Mouse (Mus musculus) heart, adult 2 months (tissue): ENCODE measurements around the gene Parn. TPM values are rescaled to one million over a fixed set of nuclear protein-coding genes. Genes with fewer than 3 reads are reported as not detected.

ENCODE experiments used
- DNase-seq, 2 experiments: peaks; one replicate each; pipeline ENCODE4 v3.0.0; 2021
- H3K27ac ChIP-seq: fragments of 200-600 bp; 2 replicates; pipeline ENCODE4 v1.8.1; 2022
- H3K27me3 ChIP-seq: fragments of 200-500 bp; 2 replicates; pipeline ENCODE4 v1.6.1; 2012; ENCODE audit warnings: mild to moderate bottlenecking, low read length, inconsistent platforms, mixed read lengths; ENCODE audit not compliant: control insufficient read depth, insufficient read depth
- H3K36me3 ChIP-seq: fragments of 200-500 bp; 2 replicates; pipeline ENCODE4 v1.6.1; 2012; ENCODE audit warnings: low read length, inconsistent platforms; ENCODE audit not compliant: control insufficient read depth, insufficient read depth
- H3K4me1 ChIP-seq: fragments of 200-500 bp; 2 replicates; pipeline ENCODE4 v1.6.1; 2011; ENCODE audit warnings: low read length; ENCODE audit not compliant: control insufficient read depth, insufficient read depth
- H3K4me3 ChIP-seq: fragments of 200-600 bp; 2 replicates; pipeline ENCODE4 v1.8.1; 2022
- H3K79me2 ChIP-seq: fragments of 200-500 bp; replicated peaks from 2 replicates; pipeline ENCODE4 v1.6.1; 2012; ENCODE audit warnings: mild to moderate bottlenecking, inconsistent platforms, low read length, moderate library complexity, mixed read lengths; ENCODE audit not compliant: control insufficient read depth, insufficient read depth
- H3K9ac ChIP-seq: fragments of 200-500 bp; 2 replicates; pipeline ENCODE4 v1.6.1; 2012; ENCODE audit warnings: low read depth, mild to moderate bottlenecking, control low read depth, inconsistent platforms, low read length, mixed read lengths
- CTCF ChIP-seq: fragments of 200-600 bp; IDR thresholded peaks from 2 replicates; pipeline ENCODE4 v1.8.1; 2022; ENCODE audit warnings: antibody characterized with exemption, mild to moderate bottlenecking, moderate library complexity
- EP300 ChIP-seq: fragments of 200-500 bp; IDR thresholded peaks from 2 replicates; pipeline ENCODE4 v1.6.1; 2011; ENCODE audit warnings: low read depth, low read length, control low read depth; ENCODE audit not compliant: insufficient read depth
- POLR2A ChIP-seq: fragments of 200-500 bp; IDR thresholded peaks from 2 replicates; pipeline ENCODE4 v1.6.1; 2011; ENCODE audit warnings: mild to moderate bottlenecking, low read depth, low read length, control low read depth; ENCODE audit not compliant: insufficient read depth
- WGBS: fragments of 180-500 bp; shearing (Covaris S2); methylation state at CpG from one replicate; pipeline ENCODE4 v1.1.7; 2018; 5-methylcytosine and 5-hydroxymethylcytosine counted together
- intact Hi-C: fragments of 180-260 bp; cut with DNase I; formaldehyde crosslinking; loops from one replicate; pipeline ENCODE4 v1.15.1; 2025
- polyA plus RNA-seq: library from polyadenylated mRNA; depleted of rRNA; stranded (reverse); fragments of >200 nt; gene quantifications from 2 replicates; pipeline ENCODE4 v1.2.3, GENCODE M21; 2012
- total RNA-seq, 2 experiments: library from RNA; stranded (reverse); gene quantifications; 2 replicates each; pipeline ENCODE4 v1.2.3; 2021

The Parn gene
- total and polyA plus RNA-seq, 3 experiments, result 7.3 to 9.1 (median 8.9) TPM

DNA sequence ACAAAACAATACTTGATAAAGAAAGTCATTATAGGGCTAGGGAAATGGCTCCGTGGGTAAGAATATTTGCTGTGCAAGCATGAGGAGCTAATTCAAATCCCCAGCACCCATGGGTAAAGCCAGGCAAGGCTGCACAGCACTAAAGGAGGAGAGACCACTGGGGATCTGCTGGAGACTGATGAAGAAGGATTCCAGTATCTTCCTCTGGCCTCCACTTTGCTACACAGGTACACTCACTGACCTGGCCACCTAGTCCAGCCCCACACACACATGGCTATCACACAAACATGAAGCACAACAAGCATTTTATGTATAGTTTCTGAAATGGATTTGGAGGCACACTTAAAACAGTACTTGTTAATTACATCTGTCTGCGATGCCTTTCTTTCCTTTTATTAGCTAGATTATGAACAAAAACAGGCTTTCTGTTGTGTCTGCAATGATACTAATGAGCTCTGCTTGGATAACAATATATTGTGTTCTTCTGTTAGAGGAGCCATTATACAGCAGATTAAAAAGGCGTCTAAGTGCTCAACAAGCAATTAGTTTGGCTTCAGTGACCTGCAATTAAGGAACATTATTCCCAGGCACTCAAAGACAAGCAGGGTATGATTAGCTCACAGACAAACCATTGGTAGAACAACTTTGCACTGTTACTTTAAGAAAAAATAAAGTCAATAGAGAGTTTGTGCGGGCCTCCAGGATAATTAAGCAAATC, 59.8 kb downstream of the Parn start:
- no peak for DNase-seq
- no peak overlapping the region for H3K9ac ChIP-seq
- TF ChIP-seq POLR2A (no peak), EP300 (no peak)
- H3K79me2 ChIP-seq, result no peaks in the 10 kb centered on the region
- H3K4me1 ChIP-seq, result peaks cover 3% of the 10 kb centered on the region; the same call in 1 of the 2 replicates
- H3K4me3 ChIP-seq, result no peak overlapping the region
- no peaks in the 10 kb centered on the region for H3K27me3 ChIP-seq
- intact Hi-C loops, result no loop called here
- 89% methylated on average over 4 of the region's 4 CpGs for whole genome bisulfite sequencing
- no peaks in the 10 kb centered on the region for H3K36me3 ChIP-seq
- H3K27ac ChIP-seq, result no peak overlapping the region

DNA sequence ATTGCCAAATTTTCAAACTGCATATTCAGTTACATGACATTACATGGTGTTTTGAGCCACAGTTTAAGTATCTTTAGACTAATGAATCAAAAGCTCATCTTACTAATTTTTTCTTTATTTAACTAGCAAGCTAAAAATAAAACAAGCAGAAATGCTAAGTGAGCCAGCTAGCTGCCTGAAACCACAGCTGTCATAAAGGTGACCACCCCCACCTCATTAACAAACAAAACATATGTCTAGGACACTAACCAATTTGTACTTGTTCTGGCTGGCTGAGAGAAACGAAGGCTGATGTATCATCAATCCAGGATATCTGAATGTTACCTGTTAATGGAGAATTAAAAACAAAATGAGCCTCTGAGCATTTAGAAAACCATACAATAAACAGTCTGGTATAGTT, 65.2 kb downstream of the Parn start:
- Histone ChIP-seq H3K27ac (no peak overlapping the region), H3K4me3 (no peak overlapping the region), H3K27me3 (no peaks in the 10 kb centered on the region), H3K36me3 (no peaks in the 10 kb centered on the region; the same call in 1 of the 2 replicates), H3K9ac (no peak overlapping the region), H3K79me2 (no peaks in the 10 kb centered on the region), H3K4me1 (no peaks in the 10 kb centered on the region)
- TF ChIP-seq CTCF, result no peak
- TF ChIP-seq POLR2A, result no peak
- no peak for TF ChIP-seq EP300
- DNase-seq, result no peak
- 62% methylated on average over 1 of the region's 1 CpGs for WGBS
- intact Hi-C loops, result no loop called here

DNA sequence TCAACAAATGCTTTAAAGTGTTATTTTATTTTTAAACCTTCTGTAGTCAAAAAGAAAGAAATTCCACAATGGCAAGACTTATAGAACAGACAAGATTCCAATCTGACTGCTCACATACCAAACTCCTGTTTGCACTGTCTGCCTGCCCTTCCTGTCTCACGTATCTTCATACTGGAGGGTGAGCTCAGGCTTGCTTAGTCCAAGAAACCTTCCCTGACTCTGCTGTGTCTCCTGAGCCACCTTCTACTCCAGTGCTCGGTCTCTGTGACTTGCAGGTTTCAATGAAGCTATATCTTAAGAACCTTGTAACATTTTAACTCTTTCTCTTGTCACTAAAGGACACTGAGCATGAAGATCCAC, 78.9 kb downstream of the Parn start:
- intact Hi-C loops, result no loop called here
- 68% methylated on average over 2 of the region's 2 CpGs for WGBS

DNA sequence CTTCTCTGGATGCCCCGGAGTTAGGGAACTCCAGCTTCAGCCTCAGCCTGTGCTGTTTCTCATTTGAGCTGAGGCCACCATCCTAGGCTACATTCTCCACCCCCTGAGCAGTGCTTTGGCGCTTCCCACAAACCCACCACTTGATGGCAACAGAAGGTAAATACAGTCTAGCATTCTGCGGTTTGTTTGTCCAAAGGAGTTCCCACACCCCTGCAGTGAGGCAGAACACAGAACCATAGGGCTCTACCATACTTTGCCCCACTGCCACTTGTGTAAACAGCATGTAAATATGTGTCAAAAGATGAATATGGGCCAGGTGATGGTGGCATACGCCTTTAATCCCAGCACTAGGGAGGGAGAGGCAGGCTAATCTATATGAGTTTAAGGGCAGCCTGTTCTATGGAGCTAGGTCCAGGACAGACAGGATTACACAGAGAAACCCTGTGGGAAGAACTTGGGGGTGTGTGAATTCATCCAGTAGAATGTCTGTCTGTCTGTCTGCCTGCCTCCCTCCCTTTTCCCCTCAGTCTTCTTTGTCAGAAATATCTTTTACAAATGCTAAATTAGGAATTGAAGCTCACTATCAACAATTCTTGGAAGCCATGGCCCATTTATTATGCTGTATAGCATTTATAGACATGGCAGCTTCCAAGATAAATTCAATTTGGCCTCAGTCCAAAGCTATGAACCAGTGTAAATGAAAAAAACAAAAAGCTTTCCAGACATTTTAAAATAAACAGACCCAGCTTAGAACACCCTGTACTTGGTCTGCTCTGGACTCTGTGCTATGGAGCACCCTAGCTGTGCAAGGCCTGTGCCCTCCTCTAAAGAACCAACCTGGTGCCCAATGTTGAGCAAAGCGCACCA, 79.6 kb downstream of the Parn start:
- no peaks in the 10 kb centered on the region; the same call in 1 of the 2 replicates for H3K4me1 ChIP-seq
- H3K27ac ChIP-seq, result no peak overlapping the region; the same call in 1 of the 2 replicates
- no peaks in the 10 kb centered on the region for H3K79me2 ChIP-seq
- H3K4me3 ChIP-seq, result no peak overlapping the region
- no peaks in the 10 kb centered on the region; the same call in 1 of the 2 replicates for H3K36me3 ChIP-seq
- WGBS, result 83% methylated on average over 5 of the region's 5 CpGs
- no peak for TF ChIP-seq CTCF
- TF ChIP-seq EP300, result no peak
- TF ChIP-seq POLR2A, result no peak
- H3K27me3 ChIP-seq, result no peaks in the 10 kb centered on the region
- DNase-seq, result no peak
- intact Hi-C loops, result no loop called here
- no peak overlapping the region for H3K9ac ChIP-seq

More for the DNA sequence above, 78.9 kb downstream of the Parn start:
- DNase-seq, result no peak
- Histone ChIP-seq H3K79me2 (no peaks in the 10 kb centered on the region), H3K9ac (no peak overlapping the region), H3K27me3 (no peaks in the 10 kb centered on the region), H3K27ac (no peak overlapping the region), H3K36me3 (no peaks in the 10 kb centered on the region; the same call in 1 of the 2 replicates), H3K4me3 (no peak overlapping the region), H3K4me1 (no peaks in the 10 kb centered on the region; the same call in 1 of the 2 replicates)
- TF ChIP-seq CTCF (no peak), POLR2A (no peak), EP300 (no peak)

DNA sequence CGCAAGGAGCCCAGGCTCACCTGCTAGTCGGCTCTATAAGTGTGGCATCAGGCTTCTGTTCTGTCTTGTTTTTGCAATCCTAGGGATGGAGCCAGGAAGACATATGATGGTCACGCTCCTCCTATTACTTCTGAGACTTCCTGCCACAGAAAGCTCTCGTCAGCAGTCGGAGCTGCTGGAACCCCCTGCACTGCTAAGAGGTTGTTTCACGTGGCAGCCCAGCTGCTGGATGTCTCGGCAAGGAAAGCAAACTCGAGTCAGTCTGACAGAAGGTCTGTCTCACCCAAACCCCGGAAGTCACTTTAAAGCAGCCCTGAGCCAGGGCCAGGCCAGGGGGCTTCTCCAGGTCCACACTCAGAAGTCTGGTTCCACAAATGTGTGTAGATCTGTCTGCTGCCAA, 82.7 kb downstream of the Parn start:
- Histone ChIP-seq H3K79me2 (no peaks in the 10 kb centered on the region), H3K4me1 (no peaks in the 10 kb centered on the region; the same call in 1 of the 2 replicates), H3K9ac (no peak overlapping the region), H3K4me3 (no peak overlapping the region), H3K27me3 (no peaks in the 10 kb centered on the region), H3K27ac (no peak overlapping the region), H3K36me3 (no peaks in the 10 kb centered on the region; the same call in 1 of the 2 replicates)
- no peak for TF ChIP-seq POLR2A
- TF ChIP-seq EP300, result no peak
- no peak for TF ChIP-seq CTCF
- WGBS, result 68% methylated on average over 9 of the region's 9 CpGs
- no peak for DNase-seq
- intact Hi-C loops, result no loop called here

DNA sequence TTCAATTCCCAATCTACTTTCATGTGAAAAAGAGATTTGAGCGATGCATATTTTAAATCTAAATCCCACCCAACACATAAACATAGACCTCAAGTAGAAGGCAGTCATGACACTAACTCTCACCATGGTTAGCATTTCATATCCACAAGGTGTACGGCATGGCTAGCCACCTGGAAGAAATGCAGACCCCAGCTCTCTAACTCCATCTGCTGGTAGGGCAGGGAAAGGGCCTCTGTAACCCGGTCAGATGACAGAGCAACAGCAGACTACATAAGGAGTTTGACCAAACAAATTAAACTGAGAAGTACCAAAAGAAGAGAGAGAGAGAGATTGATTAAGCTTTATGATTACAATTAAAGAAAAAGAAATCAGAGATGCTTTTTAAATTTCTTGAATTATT, 87.2 kb downstream of the Parn start:
- intact Hi-C loops, result no loop called here
- TF ChIP-seq POLR2A (no peak), EP300 (no peak), CTCF (peak; percentile 79)
- Histone ChIP-seq H3K4me3 (no peak overlapping the region), H3K36me3 (no peaks in the 10 kb centered on the region; the same call in 1 of the 2 replicates), H3K27me3 (no peaks in the 10 kb centered on the region), H3K9ac (no peak overlapping the region), H3K27ac (no peak overlapping the region), H3K4me1 (no peaks in the 10 kb centered on the region; the same call in 1 of the 2 replicates), H3K79me2 (no peaks in the 10 kb centered on the region)
- no peak for DNase-seq
- WGBS, result 86% methylated on average over 3 of the region's 3 CpGs
